Mouse (Mus musculus) liver, adult 2 months (tissue): ENCODE data around the gene Ahcyl1.

Source experiments
- CTCF ChIP-seq: fragments of 200-500 bp; IDR thresholded peaks from 2 replicates; pipeline ENCODE4 v1.5.1; 2011; ENCODE audit warnings: low read depth, low read length, control low read depth
- POLR2A ChIP-seq: fragments of 200-500 bp; IDR thresholded peaks from 2 replicates; pipeline ENCODE4 v1.6.1; 2011; ENCODE audit warnings: low read length, control low read depth; ENCODE audit not compliant: insufficient read depth; ENCODE audit errors: extremely low read depth

- TF ChIP-seq CTCF, result no peak
- TF ChIP-seq POLR2A, result no peak
These were observed 71.9 kb downstream of the Ahcyl1 start for GRCm38 (mm10) chr3:107624424-107624823.
